Mouse (Mus musculus) mouse embryonic stem cell (cell line): ENCODE results near the gene Fsip1.

Experiments
- in situ Hi-C, 2 experiments: fragments of 300-500 bp; cut with MboI; formaldehyde crosslinking; loops; 1 replicate in 1 of 2; 3 replicates in 1 of 2; pipeline ENCODE4 v1.14.3; 2019 to 2020; ENCODE audit warnings: low sequenced_read_pairs in 2 of 2, low pct_unique_long_range_greater_than_20kb in 1 of 2, mixed read lengths in 1 of 2; ENCODE audit not compliant: unreplicated experiment in 1 of 2

Gene Fsip1

GRCm38 (mm10) chr2:118116180-118116579, 140.6 kb downstream of the Fsip1 start:
- in situ Hi-C loops, result loop anchor here (10.0 to 25.0 kb wide), 5 partner anchors 121 to 579 kb away; no protein-coding TSS in a partner anchor

- in situ Hi-C loops, result loop anchor here (10.0 to 25.0 kb wide), 5 partner anchors 122 to 578 kb away; no protein-coding TSS in a partner anchor
Measured at GRCm38 (mm10) chr2:118115647-118116046, 141.1 kb downstream of the Fsip1 start.

- in situ Hi-C loops, result loop anchor here (10.0 to 25.0 kb wide), 5 partner anchors 123 to 577 kb away; no protein-coding TSS in a partner anchor
Measured at GRCm38 (mm10) chr2:118114671-118115070, 142.1 kb downstream of the Fsip1 start.

- in situ Hi-C loops, result loop anchor here (10.0 to 25.0 kb wide), 5 partner anchors 123 to 577 kb away; no protein-coding TSS in a partner anchor
Measured at GRCm38 (mm10) chr2:118113808-118114524, 142.8 kb downstream of the Fsip1 start.

- in situ Hi-C loops, result loop anchor here (10.0 to 25.0 kb wide), 5 partner anchors 124 to 576 kb away; no protein-coding TSS in a partner anchor
Measured at GRCm38 (mm10) chr2:118112846-118113479, 143.8 kb downstream of the Fsip1 start.

- in situ Hi-C loops, result loop anchor here (10.0 to 25.0 kb wide), 5 partner anchors 125 to 575 kb away; no protein-coding TSS in a partner anchor
Measured at GRCm38 (mm10) chr2:118112438-118112837, 144.3 kb downstream of the Fsip1 start.

- in situ Hi-C loops, result loop anchor here (10.0 to 25.0 kb wide), 5 partner anchors 126 to 574 kb away; no protein-coding TSS in a partner anchor
Measured at GRCm38 (mm10) chr2:118111488-118112131, 145.2 kb downstream of the Fsip1 start, which contains the start of gene Thbs1. Thbs1 (plus strand) TSS chr2:118111876.

- in situ Hi-C loops, result loop anchor here (10.0 to 25.0 kb wide), 5 partner anchors 126 to 574 kb away; no protein-coding TSS in a partner anchor
Measured at GRCm38 (mm10) chr2:118111116-118111487, 145.7 kb downstream of the Fsip1 start.

- in situ Hi-C loops, result loop anchor here (10.0 to 25.0 kb wide), 5 partner anchors 127 to 573 kb away; no protein-coding TSS in a partner anchor
Measured at GRCm38 (mm10) chr2:118110225-118110915, 146.4 kb downstream of the Fsip1 start.

- in situ Hi-C loops, result loop anchor here in 1 of 2 experiments (25.0 kb wide), 4 partner anchors 135 to 565 kb away; no protein-coding TSS in a partner anchor
Measured at GRCm38 (mm10) chr2:118102169-118102568, 154.6 kb downstream of the Fsip1 start.

- in situ Hi-C loops, result no loop called here
Measured at GRCm38 (mm10) chr2:118099104-118099503, 157.7 kb downstream of the Fsip1 start.

GRCm38 (mm10) chr2:118091226-118091625, 165.5 kb downstream of the Fsip1 start:
- in situ Hi-C loops, result no loop called here

- in situ Hi-C loops, result no loop called here
Measured at GRCm38 (mm10) chr2:118087044-118087726, 169.6 kb downstream of the Fsip1 start.

- in situ Hi-C loops, result no loop called here
Measured at GRCm38 (mm10) chr2:118085647-118086046, 171.1 kb downstream of the Fsip1 start.

GRCm38 (mm10) chr2:118084693-118085092, 172.1 kb downstream of the Fsip1 start:
- in situ Hi-C loops, result no loop called here

GRCm38 (mm10) chr2:118083652-118084051, 173.1 kb downstream of the Fsip1 start:
- in situ Hi-C loops, result no loop called here

- in situ Hi-C loops, result no loop called here
Measured at GRCm38 (mm10) chr2:118081581-118081980, 175.2 kb downstream of the Fsip1 start.
